Mouse (Mus musculus): Measurements from ENCODE around the gene Gmds. TPM values are rescaled to one million over a fixed set of nuclear protein-coding genes. Genes with fewer than 3 reads are reported as not detected.

Gmds gene
- polyA plus RNA-seq, 1 experiment, result 5.5 TPM

GRCm38 (mm10) chr13:32227874-32228562 is 110.5 kb downstream of the Gmds start:
- Histone ChIP-seq H3K4me3 (ENCODE audit: insufficient read depth, low read depth, low read length) (no peak overlapping the region), H3K4me1 (ENCODE audit: control insufficient read depth, insufficient read depth, insufficient read length, low read length) (peaks cover 3% of the 10 kb centered on the region; the same call in 1 of the 2 replicates), H3K27ac (replicated peaks; ENCODE audit: low read depth, low read length) (no peak overlapping the region)

GRCm38 (mm10) chr13:32217647-32218046 is 120.9 kb downstream of the Gmds start:
- Histone ChIP-seq H3K4me3 (ENCODE audit: insufficient read depth, low read depth, low read length) (no peak overlapping the region), H3K4me1 (ENCODE audit: control insufficient read depth, insufficient read depth, insufficient read length, low read length) (no peaks in the 10 kb centered on the region), H3K27ac (replicated peaks; ENCODE audit: low read depth, low read length) (no peak overlapping the region)

GRCm38 (mm10) chr13:32213702-32214452 is 124.7 kb downstream of the Gmds start:
- Histone ChIP-seq H3K4me1 (ENCODE audit: control insufficient read depth, insufficient read depth, insufficient read length, low read length) (no peaks in the 10 kb centered on the region), H3K27ac (replicated peaks; ENCODE audit: low read depth, low read length) (no peak overlapping the region), H3K4me3 (ENCODE audit: insufficient read depth, low read depth, low read length) (no peak overlapping the region)

DNA sequence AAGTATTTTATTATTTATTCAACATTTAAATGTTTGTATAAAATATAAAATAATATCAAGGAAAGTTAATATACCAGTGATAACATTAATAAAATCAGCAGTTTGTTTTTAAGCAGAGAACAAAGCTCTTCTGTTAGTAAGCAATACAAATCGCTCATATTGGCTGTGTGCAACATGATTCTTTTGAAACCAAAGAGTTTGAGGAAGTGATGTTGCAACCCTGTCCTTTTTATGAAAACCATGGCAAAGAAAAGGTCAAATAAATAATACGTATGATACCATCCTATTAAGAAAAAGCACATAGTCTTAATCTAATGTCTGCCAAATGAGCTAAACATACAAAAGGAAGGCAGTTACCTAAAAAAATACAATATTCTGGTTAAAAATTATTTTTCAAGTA is 126.4 kb downstream of the Gmds start:
- H3K4me3 ChIP-seq (ENCODE audit: insufficient read depth, low read depth, low read length), result no peak overlapping the region
- H3K4me1 ChIP-seq (ENCODE audit: control insufficient read depth, insufficient read depth, insufficient read length, low read length), result no peaks in the 10 kb centered on the region
- no peak overlapping the region for H3K27ac ChIP-seq (replicated peaks; ENCODE audit: low read depth, low read length)

- H3K27ac ChIP-seq (replicated peaks; ENCODE audit: low read depth, low read length), result no peak overlapping the region
- no peaks in the 10 kb centered on the region for H3K4me1 ChIP-seq (ENCODE audit: control insufficient read depth, insufficient read depth, insufficient read length, low read length)
- no peak overlapping the region for H3K4me3 ChIP-seq (ENCODE audit: insufficient read depth, low read depth, low read length)
These were observed 131.2 kb downstream of the Gmds start for GRCm38 (mm10) chr13:32207172-32207908.

DNA sequence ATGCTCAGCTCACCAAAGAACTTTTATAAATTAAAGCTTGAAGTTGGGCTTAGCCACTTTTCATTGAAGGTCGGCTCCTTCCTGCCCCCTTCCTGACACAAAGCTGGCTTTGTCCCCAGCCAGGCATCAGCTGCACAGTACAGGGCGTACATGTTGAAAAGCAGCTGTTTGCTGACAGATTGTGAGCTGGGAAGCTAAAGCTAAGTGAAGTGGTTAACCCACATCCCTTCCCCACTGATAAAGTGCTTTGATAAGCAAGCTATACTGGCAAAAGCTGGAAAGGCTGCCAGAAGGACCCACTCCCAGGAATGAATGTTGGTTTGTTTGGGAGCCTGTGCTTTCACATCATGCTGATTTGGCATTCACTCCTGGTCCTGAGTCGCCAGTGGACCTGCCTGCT is 158.6 kb downstream of the Gmds start:
- H3K4me1 ChIP-seq (ENCODE audit: control insufficient read depth, insufficient read depth, insufficient read length, low read length), result no peaks in the 10 kb centered on the region; the same call in 1 of the 2 replicates
- H3K27ac ChIP-seq (replicated peaks; ENCODE audit: low read depth, low read length), result no peak overlapping the region
- H3K4me3 ChIP-seq (ENCODE audit: insufficient read depth, low read depth, low read length), result no peak overlapping the region

DNA sequence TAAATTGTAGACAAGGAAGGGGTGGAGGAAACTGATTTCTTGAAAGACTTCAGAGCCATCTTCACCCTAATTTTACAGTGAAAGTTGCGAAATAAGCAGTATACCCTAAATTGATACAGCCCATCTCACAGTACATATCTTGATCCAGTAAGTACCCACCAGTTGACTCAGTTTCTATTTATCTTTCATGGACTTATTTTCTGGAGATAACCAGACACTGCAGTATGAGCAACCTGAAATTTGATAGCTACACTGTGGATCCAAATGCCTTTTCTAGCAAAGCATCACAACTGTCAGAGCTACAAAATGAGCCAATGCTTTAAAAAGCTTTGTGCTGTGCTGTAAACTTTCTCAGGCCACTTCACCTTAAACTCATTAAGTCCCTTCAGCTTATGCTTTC is 159.9 kb downstream of the Gmds start:
- Histone ChIP-seq H3K4me3 (ENCODE audit: insufficient read depth, low read depth, low read length) (no peak overlapping the region), H3K27ac (replicated peaks; ENCODE audit: low read depth, low read length) (no peak overlapping the region), H3K4me1 (ENCODE audit: control insufficient read depth, insufficient read depth, insufficient read length, low read length) (no peaks in the 10 kb centered on the region; the same call in 1 of the 2 replicates)

GRCm38 (mm10) chr13:32177852-32178453 is 160.6 kb downstream of the Gmds start:
- Histone ChIP-seq H3K4me3 (ENCODE audit: insufficient read depth, low read depth, low read length) (no peak overlapping the region), H3K27ac (replicated peaks; ENCODE audit: low read depth, low read length) (no peak overlapping the region)

DNA sequence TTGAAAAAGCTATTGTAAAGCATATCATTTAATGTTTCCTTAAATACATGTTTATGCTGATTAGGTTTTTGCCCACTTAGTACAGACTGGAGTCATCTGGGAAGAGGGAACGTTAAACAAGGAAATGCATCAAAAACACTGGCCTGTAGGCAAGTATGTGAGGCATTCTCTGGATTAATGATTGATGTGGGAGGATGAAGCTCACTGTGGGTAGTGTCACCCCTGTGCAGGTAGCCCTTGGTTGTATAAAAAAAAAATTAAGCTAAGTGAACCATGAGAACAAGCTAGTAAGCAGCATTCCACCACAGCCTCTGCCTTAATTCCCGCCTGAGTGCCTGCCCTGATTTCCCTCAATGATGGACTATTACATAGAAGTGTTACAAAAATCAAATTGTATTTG is 163.5 kb downstream of the Gmds start:
- Histone ChIP-seq H3K27ac (replicated peaks; ENCODE audit: low read depth, low read length) (no peak overlapping the region), H3K4me3 (ENCODE audit: insufficient read depth, low read depth, low read length) (no peak overlapping the region), H3K4me1 (ENCODE audit: control insufficient read depth, insufficient read depth, insufficient read length, low read length) (no peaks in the 10 kb centered on the region; the same call in 1 of the 2 replicates)

More at GRCm38 (mm10) chr13:32177852-32178453, 160.6 kb downstream of the Gmds start:
- no peaks in the 10 kb centered on the region; the same call in 1 of the 2 replicates for H3K4me1 ChIP-seq (ENCODE audit: control insufficient read depth, insufficient read depth, insufficient read length, low read length)

DNA sequence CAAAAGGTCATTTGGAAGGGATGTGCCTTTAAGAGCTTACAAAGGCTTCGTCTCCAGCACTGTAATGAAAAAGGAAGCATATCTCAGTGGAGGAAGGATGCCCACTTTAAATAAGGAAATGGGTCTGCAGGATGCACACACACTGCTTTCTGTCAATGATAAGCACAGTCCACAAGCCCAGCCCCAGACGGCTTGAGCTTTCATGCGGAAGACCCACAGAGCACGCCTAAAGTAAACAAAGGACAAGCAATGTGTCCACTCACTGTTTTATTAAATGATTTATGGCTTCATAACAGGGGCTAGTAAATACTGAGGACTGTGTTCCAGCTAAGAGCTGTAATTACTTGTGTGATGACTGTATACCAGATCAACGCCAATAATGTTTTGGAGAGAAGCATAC is 169.4 kb downstream of the Gmds start:
- Histone ChIP-seq H3K4me1 (ENCODE audit: control insufficient read depth, insufficient read depth, insufficient read length, low read length) (no peaks in the 10 kb centered on the region), H3K4me3 (ENCODE audit: insufficient read depth, low read depth, low read length) (no peak overlapping the region), H3K27ac (replicated peaks; ENCODE audit: low read depth, low read length) (no peak overlapping the region)

DNA sequence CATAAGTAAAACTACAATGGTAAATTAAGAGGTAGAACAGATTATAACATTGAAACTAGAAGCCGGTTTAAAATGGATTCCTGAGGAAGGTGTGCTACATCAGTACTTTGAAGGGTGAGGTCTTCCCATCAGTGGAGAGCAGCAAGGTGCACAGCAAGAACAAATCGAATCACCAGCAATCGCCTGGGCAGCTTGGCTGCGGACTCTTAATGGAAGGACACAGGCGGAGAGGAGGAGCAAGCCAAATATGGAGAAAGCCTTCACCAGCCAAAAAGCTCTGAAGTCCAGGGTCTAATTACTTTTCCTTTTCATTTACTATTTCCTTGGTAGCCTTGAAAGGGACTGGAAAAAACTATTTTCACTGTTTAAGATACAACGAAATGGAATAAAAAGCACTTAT is 170.7 kb downstream of the Gmds start:
- Histone ChIP-seq H3K4me1 (ENCODE audit: control insufficient read depth, insufficient read depth, insufficient read length, low read length) (no peaks in the 10 kb centered on the region), H3K27ac (replicated peaks; ENCODE audit: low read depth, low read length) (no peak overlapping the region), H3K4me3 (ENCODE audit: insufficient read depth, low read depth, low read length) (no peak overlapping the region)

DNA sequence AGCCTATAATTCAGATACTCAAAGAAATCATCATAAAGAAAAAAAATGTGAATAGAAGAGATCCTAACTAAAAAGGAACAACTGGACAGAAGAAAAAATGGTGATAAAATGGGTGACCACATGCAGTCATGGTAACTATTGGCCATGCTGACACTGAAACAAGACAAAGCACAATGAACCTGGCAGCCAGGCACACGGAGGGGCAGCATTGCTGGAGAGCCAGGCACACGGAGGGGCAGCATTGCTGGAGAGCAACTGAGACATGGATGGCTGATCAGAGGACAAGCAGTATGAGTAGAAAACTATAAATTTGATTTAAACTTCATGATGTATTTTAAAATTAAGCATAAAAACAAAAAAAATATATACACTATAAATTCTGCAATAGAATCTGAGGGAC is 173.0 kb downstream of the Gmds start:
- no peak overlapping the region for H3K27ac ChIP-seq (replicated peaks; ENCODE audit: low read depth, low read length)
- H3K4me1 ChIP-seq (ENCODE audit: control insufficient read depth, insufficient read depth, insufficient read length, low read length), result no peaks in the 10 kb centered on the region
- H3K4me3 ChIP-seq (ENCODE audit: insufficient read depth, low read depth, low read length), result no peak overlapping the region

- Histone ChIP-seq H3K4me3 (ENCODE audit: insufficient read depth, low read depth, low read length) (no peak overlapping the region), H3K27ac (replicated peaks; ENCODE audit: low read depth, low read length) (no peak overlapping the region), H3K4me1 (ENCODE audit: control insufficient read depth, insufficient read depth, insufficient read length, low read length) (no peaks in the 10 kb centered on the region)
These were observed 177.0 kb downstream of the Gmds start for GRCm38 (mm10) chr13:32161567-32161966.

- no peak overlapping the region for H3K4me3 ChIP-seq (ENCODE audit: insufficient read depth, low read depth, low read length)
- H3K4me1 ChIP-seq (ENCODE audit: control insufficient read depth, insufficient read depth, insufficient read length, low read length), result no peaks in the 10 kb centered on the region
- H3K27ac ChIP-seq (replicated peaks; ENCODE audit: low read depth, low read length), result no peak overlapping the region
These were observed 180.3 kb downstream of the Gmds start for GRCm38 (mm10) chr13:32158240-32158639.

DNA sequence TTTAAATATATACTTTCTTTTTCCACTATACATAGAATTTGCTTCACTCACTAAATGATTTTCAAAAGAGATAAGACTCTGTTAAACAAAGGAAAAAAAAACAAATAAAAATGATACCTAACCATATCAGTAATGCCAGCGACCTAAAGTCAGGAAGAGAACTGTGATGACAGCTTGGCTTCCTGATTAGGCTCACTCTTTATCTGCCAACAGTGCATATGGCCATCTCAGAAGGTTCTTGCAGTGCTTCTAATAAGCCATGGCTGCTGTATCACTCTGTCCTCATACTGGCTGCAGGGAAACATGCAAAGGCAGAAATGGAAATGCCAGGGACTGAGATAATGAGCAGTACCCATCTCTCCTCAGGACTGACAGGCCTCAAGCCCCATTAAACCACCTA is 192.6 kb downstream of the Gmds start:
- no peak overlapping the region for H3K27ac ChIP-seq (replicated peaks; ENCODE audit: low read depth, low read length)
- H3K4me1 ChIP-seq (ENCODE audit: control insufficient read depth, insufficient read depth, insufficient read length, low read length), result no peaks in the 10 kb centered on the region
- no peak overlapping the region for H3K4me3 ChIP-seq (ENCODE audit: insufficient read depth, low read depth, low read length)
